Mouse (Mus musculus) neural tube, embryonic 13.5 days (tissue): ENCODE measurements around the gene Gm5426. TPM values are rescaled to one million over a fixed set of nuclear protein-coding genes. Genes with fewer than 3 reads are reported as not detected.

Experiments
- ATAC-seq: fragments of 200-750 bp; cut with Nextera tagmentation; 2 replicates; pipeline ENCODE4 v1.8.0; 2017; ENCODE audit warnings: low read depth, mild to moderate bottlenecking, moderate TSS enrichment, moderate library complexity
- H3K27ac ChIP-seq: fragments of 300-500 bp; sonication (generic); replicated peaks from 2 replicates; pipeline ENCODE4 v1.5.1; 2015; ENCODE audit warnings: moderate library complexity, mild to moderate bottlenecking, inconsistent platforms
- H3K27me3 ChIP-seq: fragments of 300-500 bp; sonication (generic); 2 replicates; pipeline ENCODE4 v1.6.1; 2015; ENCODE audit warnings: mild to moderate bottlenecking, inconsistent platforms
- H3K36me3 ChIP-seq: fragments of 300-500 bp; sonication (generic); 2 replicates; pipeline ENCODE4 v1.6.1; 2015; ENCODE audit warnings: mild to moderate bottlenecking, inconsistent platforms
- H3K4me1 ChIP-seq: fragments of 300-500 bp; sonication (generic); replicated peaks from 2 replicates; pipeline ENCODE4 v1.6.1; 2015; ENCODE audit warnings: inconsistent platforms
- H3K4me2 ChIP-seq: fragments of 300-500 bp; sonication (generic); 2 replicates; pipeline ENCODE4 v1.6.1; 2015; ENCODE audit warnings: inconsistent platforms, mild to moderate bottlenecking, moderate library complexity
- H3K4me3 ChIP-seq: fragments of 300-500 bp; sonication (generic); 2 replicates; pipeline ENCODE4 v1.5.1; 2015; ENCODE audit warnings: mild to moderate bottlenecking, inconsistent platforms
- H3K9ac ChIP-seq: fragments of 300-500 bp; sonication (generic); 2 replicates; pipeline ENCODE4 v1.6.1; 2015; ENCODE audit warnings: moderate library complexity, mild to moderate bottlenecking, inconsistent platforms
- H3K9me3 ChIP-seq: fragments of 300-500 bp; sonication (generic); 2 replicates; pipeline ENCODE4 v1.6.1; 2016; ENCODE audit warnings: inconsistent platforms
- WGBS: fragments of 180-500 bp; shearing (Covaris S2); methylation state at CpG from one replicate; pipeline ENCODE4 v1.1.7; 2015; 5-methylcytosine and 5-hydroxymethylcytosine counted together
- polyA plus RNA-seq: library from polyadenylated mRNA; unstranded; fragments of >200 nt; fragmentation: Nextera tagmentation; extraction: Ambion mirVana; gene quantifications from 2 replicates; pipeline ENCODE4 v1.2.1, GENCODE M21; 2015

The Gm5426 gene
- polyA plus RNA-seq, 1 experiment from 2014 or later: not detected

DNA sequence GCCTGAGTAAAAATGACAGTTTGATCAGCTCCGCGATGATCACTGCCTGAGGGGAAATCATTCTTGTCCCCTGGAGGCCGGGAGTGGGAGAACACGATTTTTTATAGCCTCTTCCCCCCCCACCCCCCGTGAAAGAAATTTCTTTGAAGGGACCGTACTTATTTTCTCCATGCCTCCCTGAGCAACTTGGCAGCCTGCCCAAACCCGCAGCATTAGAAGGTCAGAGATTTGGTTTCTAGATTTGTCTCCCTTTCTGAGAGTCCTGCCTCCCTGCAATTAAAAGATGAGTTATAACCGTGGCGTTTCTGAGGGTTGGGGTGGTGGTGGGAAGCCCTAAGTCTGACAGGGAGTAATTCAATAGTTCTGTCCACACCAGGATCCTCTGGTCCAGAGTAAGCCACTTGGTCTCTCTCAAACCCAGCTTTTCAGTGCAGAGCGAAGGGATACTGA, 11.9 kb downstream of the Gm5426 start:
- no peaks in the 10 kb centered on the region for H3K36me3 ChIP-seq
- no peak overlapping the region for H3K9ac ChIP-seq
- peak overlapping the region; percentile 38; the same call in 1 of the 2 replicates for H3K27ac ChIP-seq
- H3K9me3 ChIP-seq: no peaks in the 10 kb centered on the region
- peak overlapping the region; percentile 33 for H3K4me2 ChIP-seq
- WGBS: 16% methylated on average over 10 of the region's 10 CpGs
- H3K27me3 ChIP-seq: no peaks in the 10 kb centered on the region
- H3K4me3 ChIP-seq: no peak overlapping the region
- H3K4me1 ChIP-seq: peaks cover 10% of the 10 kb centered on the region
- peak; percentile 56 for ATAC-seq

DNA sequence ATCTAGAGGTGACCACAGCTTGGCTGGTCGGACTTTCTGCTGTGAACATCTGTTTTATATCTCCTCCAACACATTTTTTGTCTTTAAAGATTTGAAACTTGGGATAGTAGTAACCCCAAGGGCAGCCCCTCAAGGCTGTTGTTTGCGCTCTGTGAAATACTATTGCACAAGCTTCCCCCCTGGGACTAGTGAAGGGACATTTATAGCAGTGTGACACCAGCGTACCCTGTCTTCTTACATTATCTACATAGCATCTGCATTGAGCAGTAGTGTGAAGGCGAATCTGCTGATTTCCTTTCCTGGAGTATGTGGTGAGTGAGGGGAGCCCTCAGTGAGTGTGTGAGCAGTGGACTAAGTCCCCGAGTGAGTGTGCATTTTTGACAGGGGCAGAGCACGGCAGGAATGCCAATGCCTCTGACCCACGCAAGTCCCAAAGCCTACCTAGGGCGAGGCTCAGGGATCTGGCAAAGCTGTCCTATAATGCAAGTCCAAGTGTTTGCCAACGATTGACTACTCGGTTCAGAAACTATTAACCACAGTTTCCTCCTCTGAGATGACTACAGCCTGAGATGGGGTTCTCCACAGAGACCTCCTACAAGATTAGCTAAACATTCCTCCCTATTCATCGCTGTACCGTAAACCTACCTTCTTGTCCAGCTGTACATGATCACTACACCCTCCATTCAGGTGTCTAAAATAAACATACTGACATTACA, 14.2 kb downstream of the Gm5426 start:
- no peak overlapping the region for H3K27ac ChIP-seq
- H3K4me3 ChIP-seq: no peak overlapping the region
- 88% methylated on average over 12 of the region's 12 CpGs for WGBS
- no peak for ATAC-seq
- no peak overlapping the region for H3K4me2 ChIP-seq
- no peak overlapping the region for H3K9ac ChIP-seq
- H3K27me3 ChIP-seq: no peaks in the 10 kb centered on the region
- H3K4me1 ChIP-seq: peaks cover 10% of the 10 kb centered on the region
- no peaks in the 10 kb centered on the region for H3K36me3 ChIP-seq
- no peaks in the 10 kb centered on the region for H3K9me3 ChIP-seq

DNA sequence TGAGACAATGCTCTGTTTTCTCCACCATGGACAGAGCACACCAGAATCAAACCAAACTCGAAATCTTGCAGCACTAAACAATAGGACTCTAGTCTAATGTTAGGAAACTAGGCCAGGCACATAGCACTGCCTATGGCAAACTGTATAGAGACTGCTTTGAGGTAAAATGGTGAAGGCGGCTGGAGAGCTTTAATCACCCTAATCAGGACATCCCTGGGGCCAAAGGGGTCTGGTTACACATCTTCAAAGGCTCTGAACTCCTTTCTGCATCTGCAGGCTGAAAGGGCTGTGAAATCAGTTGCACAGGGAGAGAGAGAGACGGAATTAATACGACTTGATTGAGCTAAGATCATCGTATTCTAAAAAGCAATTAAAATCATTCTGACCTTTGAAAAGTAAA, 16.9 kb downstream of the Gm5426 start:
- Histone ChIP-seq H3K9ac (no peak overlapping the region), H3K27ac (no peak overlapping the region), H3K4me1 (peaks cover 5% of the 10 kb centered on the region), H3K27me3 (no peaks in the 10 kb centered on the region), H3K4me2 (no peak overlapping the region), H3K36me3 (no peaks in the 10 kb centered on the region), H3K9me3 (no peaks in the 10 kb centered on the region), H3K4me3 (no peak overlapping the region)
- ATAC-seq: no peak
- WGBS: 30% methylated on average over 5 of the region's 5 CpGs

DNA sequence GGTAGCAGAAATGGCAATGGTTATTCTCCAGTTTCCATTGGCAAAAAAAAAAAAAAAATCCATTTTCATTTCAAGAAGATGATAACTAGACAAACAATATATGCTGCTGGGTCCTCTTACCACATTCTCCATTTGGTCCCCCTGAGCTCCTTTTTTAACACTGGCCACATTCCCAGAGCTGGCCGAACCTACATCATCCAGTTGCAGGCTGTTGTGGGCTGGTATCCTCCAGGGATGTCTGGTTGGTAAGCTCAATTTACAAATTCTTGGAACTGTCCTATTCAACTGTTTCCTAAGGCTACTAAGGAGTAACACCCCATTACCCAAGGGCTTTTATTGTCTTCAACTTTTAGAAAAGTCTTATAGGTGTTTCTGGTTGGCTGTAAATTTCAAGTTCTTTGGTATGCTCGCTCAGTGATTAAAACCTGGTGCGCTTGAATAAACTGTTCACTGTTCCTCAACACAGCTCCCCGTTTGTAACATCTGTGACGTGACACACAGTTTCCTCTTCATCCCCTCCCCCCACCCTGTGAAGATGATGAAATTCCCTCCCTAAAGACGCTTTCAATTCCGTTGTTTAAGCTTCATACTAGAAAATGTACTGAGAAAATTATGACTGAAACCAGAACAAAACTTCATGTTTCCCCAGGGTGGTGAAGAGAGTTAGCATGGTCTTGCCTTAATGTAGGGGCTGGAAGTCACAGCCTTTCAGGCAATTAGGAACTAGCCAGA, 26.7 kb downstream of the Gm5426 start:
- H3K9me3 ChIP-seq: no peaks in the 10 kb centered on the region
- 85% methylated on average over 7 of the region's 7 CpGs for WGBS
- no peak overlapping the region for H3K4me2 ChIP-seq
- no peaks in the 10 kb centered on the region for H3K36me3 ChIP-seq
- H3K9ac ChIP-seq: no peak overlapping the region
- no peak overlapping the region for H3K4me3 ChIP-seq
- no peaks in the 10 kb centered on the region for H3K27me3 ChIP-seq
- ATAC-seq: no peak
- no peak overlapping the region for H3K27ac ChIP-seq
- no peaks in the 10 kb centered on the region for H3K4me1 ChIP-seq

DNA sequence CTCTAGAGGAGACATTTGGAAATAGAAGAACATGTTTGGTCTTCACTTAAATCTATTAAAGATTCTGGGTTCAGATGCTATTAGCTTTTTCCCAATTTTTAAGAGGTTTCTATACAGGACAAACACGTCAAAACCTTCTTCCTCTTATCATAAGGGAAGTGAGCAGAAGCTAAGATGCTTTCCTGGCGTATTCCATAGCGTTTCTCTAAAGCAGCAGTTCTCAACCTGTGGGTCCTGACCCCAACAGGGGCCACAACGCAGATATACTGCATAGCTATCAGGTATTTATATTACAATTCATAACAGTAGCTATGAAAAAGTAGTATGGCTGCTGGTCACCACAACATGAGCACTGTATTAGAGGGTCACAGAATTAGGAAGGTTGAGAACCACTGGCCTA, 27.4 kb downstream of the Gm5426 start:
- H3K27me3 ChIP-seq: no peaks in the 10 kb centered on the region
- H3K4me3 ChIP-seq: no peak overlapping the region
- 88% methylated on average over 4 of the region's 4 CpGs for WGBS
- H3K36me3 ChIP-seq: no peaks in the 10 kb centered on the region
- H3K4me2 ChIP-seq: no peak overlapping the region
- no peak overlapping the region for H3K27ac ChIP-seq
- H3K9me3 ChIP-seq: no peaks in the 10 kb centered on the region
- no peak overlapping the region for H3K9ac ChIP-seq
- no peak for ATAC-seq
- no peaks in the 10 kb centered on the region for H3K4me1 ChIP-seq

DNA sequence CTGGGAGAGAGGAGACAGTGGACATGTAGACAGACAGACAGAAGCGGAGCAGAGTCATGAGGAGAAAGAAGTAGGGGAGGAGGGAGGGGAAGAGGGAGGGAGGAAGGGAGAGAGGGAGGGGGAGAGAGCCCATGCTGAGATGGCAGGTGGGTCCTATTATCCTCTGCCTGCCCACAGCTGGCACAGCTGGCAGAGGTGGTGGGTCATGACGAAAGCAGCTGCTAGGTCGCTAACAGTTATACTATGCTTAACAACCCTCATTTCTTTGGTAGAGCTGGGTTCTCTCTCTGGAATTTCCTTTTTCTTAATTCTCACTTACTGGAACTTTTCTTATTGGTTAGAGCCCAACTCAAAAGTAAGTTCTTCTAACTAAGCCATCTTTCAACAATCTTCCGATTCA, 28.9 kb downstream of the Gm5426 start:
- no peaks in the 10 kb centered on the region for H3K27me3 ChIP-seq
- no peak overlapping the region for H3K9ac ChIP-seq
- H3K27ac ChIP-seq: no peak overlapping the region
- H3K4me3 ChIP-seq: no peak overlapping the region
- no peaks in the 10 kb centered on the region for H3K9me3 ChIP-seq
- ATAC-seq: no peak
- no peaks in the 10 kb centered on the region for H3K4me1 ChIP-seq
- no peak overlapping the region for H3K4me2 ChIP-seq
- no peaks in the 10 kb centered on the region for H3K36me3 ChIP-seq
- WGBS: 89% methylated on average over 4 of the region's 4 CpGs

DNA sequence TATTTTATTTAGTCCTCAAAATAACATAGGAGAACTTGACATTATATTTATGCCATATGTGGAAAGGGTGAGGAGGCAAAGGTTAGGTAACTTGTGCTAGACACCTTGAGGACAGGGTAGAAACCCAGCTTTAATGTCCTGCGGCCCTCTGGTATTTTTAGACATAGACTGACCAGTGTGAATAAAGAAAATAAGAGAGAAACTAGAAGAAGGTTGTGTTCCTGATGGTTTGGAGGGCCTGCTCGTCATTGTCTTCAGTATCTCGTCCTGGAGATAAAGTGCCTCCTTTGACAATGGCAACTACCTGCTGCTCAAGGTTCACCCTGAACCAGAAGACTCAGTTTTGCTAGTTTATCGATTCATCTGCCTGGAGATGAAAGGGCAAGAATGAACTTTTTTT, 32.6 kb downstream of the Gm5426 start:
- no peaks in the 10 kb centered on the region for H3K9me3 ChIP-seq

DNA sequence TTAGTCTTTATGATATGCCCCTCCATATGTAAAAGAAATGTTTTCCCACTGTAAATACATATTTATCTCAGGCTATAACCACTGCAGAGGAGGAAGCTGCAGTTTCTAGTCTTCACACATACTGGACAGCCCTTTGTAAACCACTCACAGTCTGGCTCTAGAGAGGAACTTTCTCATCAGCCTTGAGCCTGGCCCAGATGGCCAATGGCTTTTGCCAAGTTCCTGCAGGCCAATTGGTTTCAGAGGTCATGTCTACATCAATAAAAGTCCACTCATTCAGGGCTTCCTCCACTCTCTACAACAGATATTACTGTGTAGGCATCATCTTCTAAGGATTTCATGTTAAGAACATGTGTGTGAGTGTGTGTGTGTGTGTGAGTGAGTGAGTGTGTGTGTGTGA, 35.1 kb downstream of the Gm5426 start:
- Histone ChIP-seq H3K36me3 (no peaks in the 10 kb centered on the region), H3K9ac (no peak overlapping the region), H3K4me3 (no peak overlapping the region), H3K27me3 (no peaks in the 10 kb centered on the region), H3K4me2 (no peak overlapping the region), H3K4me1 (no peaks in the 10 kb centered on the region), H3K9me3 (no peaks in the 10 kb centered on the region), H3K27ac (no peak overlapping the region)
- no peak for ATAC-seq

More for the DNA sequence above, 32.6 kb downstream of the Gm5426 start:
- 86% methylated on average over 4 of the region's 4 CpGs for WGBS
- H3K36me3 ChIP-seq: no peaks in the 10 kb centered on the region
- H3K4me3 ChIP-seq: no peak overlapping the region
- ATAC-seq: no peak
- no peaks in the 10 kb centered on the region for H3K27me3 ChIP-seq
- no peak overlapping the region for H3K4me2 ChIP-seq
- no peak overlapping the region for H3K27ac ChIP-seq
- H3K9ac ChIP-seq: no peak overlapping the region
- H3K4me1 ChIP-seq: no peaks in the 10 kb centered on the region

DNA sequence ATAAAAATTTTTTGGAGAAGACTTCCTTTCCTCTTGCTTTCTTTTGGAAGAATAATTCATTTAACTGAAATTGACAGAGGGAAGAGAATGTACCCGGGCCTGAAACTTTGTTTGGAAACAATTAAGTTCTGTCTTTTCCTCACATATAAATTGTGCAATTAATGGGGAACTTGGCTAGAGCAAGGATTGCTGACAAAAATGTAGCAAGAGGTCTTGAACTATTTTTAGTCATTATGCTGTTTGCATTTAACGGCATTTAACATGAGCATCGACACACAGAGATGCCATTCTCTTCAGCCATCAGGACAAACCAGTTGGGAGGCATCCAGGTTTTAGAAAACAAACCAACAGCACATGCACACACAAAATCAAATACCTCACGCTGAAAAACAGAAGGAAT, 36.6 kb downstream of the Gm5426 start:
- no peaks in the 10 kb centered on the region for H3K27me3 ChIP-seq
- no peaks in the 10 kb centered on the region for H3K4me1 ChIP-seq
- no peak overlapping the region for H3K4me2 ChIP-seq
- no peaks in the 10 kb centered on the region for H3K36me3 ChIP-seq
- ATAC-seq: no peak
- no peaks in the 10 kb centered on the region for H3K9me3 ChIP-seq
- H3K9ac ChIP-seq: no peak overlapping the region
- H3K4me3 ChIP-seq: no peak overlapping the region
- WGBS: 79% methylated on average over 4 of the region's 4 CpGs
- no peak overlapping the region for H3K27ac ChIP-seq

DNA sequence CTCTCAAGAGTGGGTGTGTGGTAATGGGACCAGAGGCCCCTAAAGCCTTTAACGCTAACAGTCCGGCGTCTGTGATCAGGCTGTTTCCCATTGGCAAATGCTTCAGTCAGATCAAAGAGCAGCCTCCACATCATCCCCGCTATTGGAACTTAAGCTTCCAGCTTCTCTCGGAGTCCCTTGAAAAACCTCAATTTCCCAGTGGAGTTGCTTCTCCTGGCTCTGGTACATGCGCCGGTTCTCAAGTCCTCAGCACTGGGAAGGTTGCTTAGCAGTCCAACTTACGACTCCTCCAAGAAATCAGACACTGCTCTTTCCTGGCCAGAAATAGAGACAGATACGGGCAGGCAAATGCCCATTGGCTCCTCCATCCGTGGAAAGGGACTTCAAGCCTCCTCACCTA, 37.4 kb downstream of the Gm5426 start:
- no peak overlapping the region for H3K9ac ChIP-seq
- H3K9me3 ChIP-seq: no peaks in the 10 kb centered on the region
- no peaks in the 10 kb centered on the region for H3K4me1 ChIP-seq
- no peaks in the 10 kb centered on the region for H3K27me3 ChIP-seq
- WGBS: 79% methylated on average over 10 of the region's 10 CpGs
- no peak overlapping the region for H3K27ac ChIP-seq
- no peaks in the 10 kb centered on the region for H3K36me3 ChIP-seq
- H3K4me3 ChIP-seq: no peak overlapping the region
- H3K4me2 ChIP-seq: no peak overlapping the region
- no peak for ATAC-seq

DNA sequence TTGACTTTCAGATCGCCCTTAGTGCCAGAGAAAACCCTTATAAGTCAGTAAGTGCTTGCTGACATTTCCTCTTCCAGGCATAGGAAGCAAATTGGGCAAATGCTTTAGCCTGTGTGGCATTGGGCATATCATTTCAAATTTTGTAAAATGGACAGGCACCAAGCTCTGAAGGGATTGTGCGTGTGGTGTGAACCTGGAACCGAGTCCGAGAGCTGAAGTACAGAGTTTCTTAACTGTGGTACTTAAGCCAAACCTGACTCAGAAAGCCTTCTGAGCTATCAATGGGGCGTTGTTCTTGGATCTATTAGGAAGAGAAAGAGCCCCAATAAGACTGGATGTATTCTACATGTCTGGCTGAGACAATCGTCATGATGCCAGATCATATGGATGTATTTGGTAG, 40.5 kb downstream of the Gm5426 start:
- Histone ChIP-seq H3K36me3 (no peaks in the 10 kb centered on the region), H3K27me3 (no peaks in the 10 kb centered on the region), H3K9me3 (no peaks in the 10 kb centered on the region), H3K4me1 (no peaks in the 10 kb centered on the region), H3K4me3 (no peak overlapping the region), H3K4me2 (no peak overlapping the region), H3K27ac (no peak overlapping the region), H3K9ac (no peak overlapping the region)
- WGBS: 91% methylated on average over 6 of the region's 6 CpGs
- no peak for ATAC-seq

DNA sequence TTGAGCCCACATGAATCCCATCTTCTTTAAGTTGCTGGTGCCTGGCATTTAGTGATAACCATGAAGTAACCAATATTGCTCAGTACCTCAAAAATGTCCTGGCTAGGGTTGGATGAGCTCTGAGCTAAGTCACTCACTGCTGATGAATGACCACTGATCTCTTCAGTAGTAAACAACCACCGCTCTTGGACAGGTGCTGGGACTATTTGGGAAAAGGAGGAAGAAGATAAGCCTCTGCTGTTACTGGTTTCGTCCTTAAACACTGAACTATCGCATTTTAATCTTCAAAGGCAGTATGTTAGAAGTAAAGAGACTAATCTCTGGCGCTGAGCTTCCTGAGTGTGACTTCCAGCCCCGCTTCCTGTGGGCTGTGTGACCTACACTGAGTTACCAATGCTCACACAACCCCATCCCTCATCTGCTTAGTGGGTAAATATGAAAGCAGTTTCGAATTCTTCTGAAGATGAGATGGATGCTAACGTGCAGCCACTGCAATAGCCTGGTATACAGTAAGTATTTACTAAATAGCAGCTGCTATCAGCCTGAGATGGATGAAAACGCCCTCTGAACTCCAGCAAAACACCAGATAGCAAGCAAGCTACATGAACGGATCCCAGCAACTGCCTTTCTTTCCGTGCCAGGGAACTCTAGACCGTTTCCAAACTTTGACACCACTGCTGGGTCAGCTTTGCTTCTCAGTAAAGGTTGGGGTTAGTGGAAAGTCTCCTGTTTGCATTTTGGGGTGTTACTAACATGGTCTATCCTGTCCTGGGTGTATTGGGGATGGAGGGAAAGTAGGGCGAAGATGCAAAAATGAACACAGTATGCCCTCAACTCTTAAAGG, 44.4 kb downstream of the Gm5426 start:
- H3K9me3 ChIP-seq: no peaks in the 10 kb centered on the region
- WGBS: 87% methylated on average over 12 of the region's 12 CpGs
- no peak overlapping the region for H3K4me3 ChIP-seq
- H3K27ac ChIP-seq: no peak overlapping the region
- no peaks in the 10 kb centered on the region for H3K4me1 ChIP-seq
- H3K27me3 ChIP-seq: no peaks in the 10 kb centered on the region
- H3K36me3 ChIP-seq: no peaks in the 10 kb centered on the region
- no peak for ATAC-seq
- H3K4me2 ChIP-seq: no peak overlapping the region
- H3K9ac ChIP-seq: no peak overlapping the region
